Mouse (Mus musculus): Measurements from ENCODE around the gene Rtf1.

DNA sequence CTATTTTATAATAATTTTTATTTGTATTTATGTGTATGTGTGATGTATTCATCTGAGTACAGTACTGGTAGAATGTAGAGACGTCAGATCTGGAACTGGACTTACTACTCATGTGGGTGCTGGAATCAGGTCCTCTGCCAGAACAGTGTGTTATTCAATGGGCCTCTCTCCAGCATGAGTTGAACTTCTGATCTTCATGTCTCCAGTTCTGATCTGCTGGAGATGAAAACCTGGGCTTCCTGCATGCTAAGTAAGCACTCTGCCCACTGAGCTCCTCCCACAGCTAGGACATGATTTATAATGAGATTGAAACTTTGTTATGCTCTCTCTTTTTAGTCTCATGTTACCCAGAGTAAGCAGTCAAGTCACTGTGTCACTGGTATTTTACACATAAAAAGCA lies 21.2 kb downstream of the Rtf1 start:
- TF ChIP-seq POLR2A (IDR thresholded peaks at IDR 0.05; ENCODE audit: borderline replicate concordance, extremely low read depth, insufficient read depth, insufficient read length, poor library complexity, severe bottlenecking): no peak
- TF ChIP-seq CTCF (IDR thresholded peaks at IDR 0.05; ENCODE audit: borderline replicate concordance, extremely low read depth, insufficient read depth, insufficient read length): no peak
